Mouse (Mus musculus) forelimb bud, embryonic 11.5 days (tissue): ENCODE measurements around the gene Gemin7.

Source experiments
- DNase-seq: peaks from one replicate; pipeline ENCODE4 v3.0.0-alpha.2; 2012; ENCODE audit warnings: low read depth, low spot score

Gemin7 gene

GRCm38 (mm10) chr7:19547344-19547969, 29.9 kb downstream of the Gemin7 start:
- DNase-seq = no peak

GRCm38 (mm10) chr7:19546007-19546406, 31.4 kb downstream of the Gemin7 start:
- DNase-seq = no peak

DNA sequence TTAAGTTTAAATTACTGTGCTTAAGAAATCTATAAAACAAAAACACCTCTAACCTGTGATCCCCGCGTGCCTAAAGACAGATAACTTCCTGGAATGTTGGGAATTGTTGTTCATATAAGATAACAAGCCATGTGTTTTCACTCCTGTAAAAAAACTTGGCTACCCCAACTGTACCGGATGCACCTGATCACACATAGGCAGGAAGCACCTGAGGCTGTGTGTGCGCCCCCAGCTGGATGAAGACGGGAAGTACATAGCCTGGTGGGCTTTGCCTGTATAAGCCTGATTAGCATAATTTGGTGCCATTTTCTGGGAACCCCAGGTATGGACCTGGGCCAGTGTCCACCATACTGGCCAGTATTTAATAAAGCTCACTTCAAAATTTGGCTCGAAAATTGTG, 33.8 kb downstream of the Gemin7 start:
- DNase-seq = no peak

DNA sequence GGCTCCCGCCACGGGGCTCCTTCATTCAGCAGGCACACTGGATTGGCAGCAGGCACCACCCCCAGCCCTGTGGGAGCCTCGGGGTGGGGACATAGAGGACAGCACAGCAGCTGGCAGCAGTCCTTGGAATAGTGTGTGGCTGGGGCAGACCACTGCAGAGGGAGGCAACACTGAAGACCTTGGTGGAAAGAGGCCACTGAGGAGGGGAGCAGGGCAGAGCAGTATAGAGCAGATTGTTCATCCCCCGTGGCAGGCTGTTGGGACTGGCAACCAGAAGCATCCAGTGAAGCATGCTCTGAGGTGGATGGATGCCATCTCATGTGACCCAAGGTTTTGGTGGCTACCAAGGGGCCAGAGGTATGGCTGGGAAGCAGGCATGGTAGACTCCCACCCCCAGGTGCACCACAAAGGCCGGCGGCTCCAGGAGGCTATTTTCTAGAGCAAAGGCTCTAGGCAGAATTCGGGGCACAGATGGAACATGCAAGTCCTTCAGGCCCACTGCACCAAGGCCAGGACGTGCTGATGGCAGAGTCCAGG, 35.2 kb downstream of the Gemin7 start:
- no peak for DNase-seq

- no peak for DNase-seq
Measured at GRCm38 (mm10) chr7:19541681-19542154, 35.7 kb downstream of the Gemin7 start.

- DNase-seq = no peak
Measured at GRCm38 (mm10) chr7:19540771-19541566, 36.4 kb downstream of the Gemin7 start.

GRCm38 (mm10) chr7:19534676-19535075, 42.7 kb downstream of the Gemin7 start:
- DNase-seq = no peak

DNA sequence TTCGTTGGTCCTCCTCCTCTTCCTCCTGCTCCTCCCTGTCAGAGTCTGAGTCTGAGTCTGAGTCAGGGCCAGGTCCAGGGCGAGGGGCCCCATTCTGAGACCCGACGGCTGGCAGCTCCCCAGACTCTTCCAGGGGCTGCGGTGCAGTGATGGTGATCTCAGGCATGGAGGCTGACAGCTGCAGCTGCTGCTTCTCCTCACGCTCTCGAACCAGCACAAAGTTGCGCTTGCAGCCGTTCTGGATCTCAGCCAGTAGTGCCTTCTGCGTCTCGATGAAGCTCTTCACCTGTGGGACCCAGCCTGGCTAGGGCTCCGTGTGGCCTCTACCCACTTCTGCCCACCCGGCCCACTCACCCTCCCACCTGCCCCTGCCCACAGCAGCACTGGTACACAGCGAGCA, 45.2 kb downstream of the Gemin7 start:
- DNase-seq = no peak

GRCm38 (mm10) chr7:19531077-19531476, 46.3 kb downstream of the Gemin7 start:
- no peak for DNase-seq

DNA sequence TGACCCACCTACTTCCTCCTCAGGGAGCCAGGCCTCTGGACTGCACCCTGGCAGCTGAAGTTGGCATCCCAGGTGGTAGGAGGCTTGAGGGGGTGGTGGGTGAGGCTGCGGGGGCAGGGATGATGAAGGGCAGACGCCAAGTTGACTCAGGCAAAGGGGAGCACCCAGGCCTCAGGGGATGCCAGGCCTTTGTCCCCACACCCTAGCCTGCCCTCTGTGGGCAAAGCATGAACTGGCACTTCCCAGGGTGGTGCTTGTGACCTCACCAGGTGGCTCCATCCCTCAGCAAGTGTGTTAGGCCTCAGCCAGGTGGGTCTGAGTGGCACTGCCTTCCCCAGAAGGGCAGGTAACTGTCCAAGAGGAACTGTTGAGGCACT, 52.3 kb downstream of the Gemin7 start:
- no peak for DNase-seq

- no peak for DNase-seq
Measured at GRCm38 (mm10) chr7:19524420-19525104, 52.8 kb downstream of the Gemin7 start.

DNA sequence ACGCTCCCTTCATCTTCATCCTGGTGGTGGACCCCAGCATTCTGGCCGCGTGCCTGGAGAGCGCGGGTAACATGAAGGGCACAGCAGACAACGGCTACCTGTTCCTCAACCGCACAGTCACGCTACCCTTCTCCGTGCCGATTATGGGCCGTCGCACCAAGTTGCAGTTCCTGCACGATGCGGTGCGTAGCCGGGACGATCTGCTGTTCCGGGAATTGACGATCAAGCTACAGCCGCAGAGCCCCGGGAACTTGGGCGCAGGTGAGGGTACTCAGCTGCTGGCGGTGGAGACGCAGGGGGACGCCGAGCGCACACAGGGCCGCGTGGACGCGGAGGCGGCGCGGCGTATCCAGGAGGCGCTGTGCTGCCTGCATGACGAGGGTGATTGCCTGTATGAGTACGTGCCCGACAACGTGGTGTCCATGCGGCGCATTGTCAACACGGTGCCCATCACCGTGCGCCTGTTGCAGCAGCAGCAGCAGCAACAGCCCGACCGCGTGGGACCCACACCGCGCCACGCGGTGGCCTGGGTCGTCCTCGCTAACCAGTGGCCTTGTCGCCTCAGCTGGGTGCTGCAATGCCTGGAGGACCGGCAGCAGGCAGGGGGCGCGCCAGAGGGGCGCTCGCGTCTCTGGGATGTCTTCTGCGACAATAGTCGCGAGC, 53.5 kb downstream of the Gemin7 start:
- DNase-seq = peak; percentile 63

DNA sequence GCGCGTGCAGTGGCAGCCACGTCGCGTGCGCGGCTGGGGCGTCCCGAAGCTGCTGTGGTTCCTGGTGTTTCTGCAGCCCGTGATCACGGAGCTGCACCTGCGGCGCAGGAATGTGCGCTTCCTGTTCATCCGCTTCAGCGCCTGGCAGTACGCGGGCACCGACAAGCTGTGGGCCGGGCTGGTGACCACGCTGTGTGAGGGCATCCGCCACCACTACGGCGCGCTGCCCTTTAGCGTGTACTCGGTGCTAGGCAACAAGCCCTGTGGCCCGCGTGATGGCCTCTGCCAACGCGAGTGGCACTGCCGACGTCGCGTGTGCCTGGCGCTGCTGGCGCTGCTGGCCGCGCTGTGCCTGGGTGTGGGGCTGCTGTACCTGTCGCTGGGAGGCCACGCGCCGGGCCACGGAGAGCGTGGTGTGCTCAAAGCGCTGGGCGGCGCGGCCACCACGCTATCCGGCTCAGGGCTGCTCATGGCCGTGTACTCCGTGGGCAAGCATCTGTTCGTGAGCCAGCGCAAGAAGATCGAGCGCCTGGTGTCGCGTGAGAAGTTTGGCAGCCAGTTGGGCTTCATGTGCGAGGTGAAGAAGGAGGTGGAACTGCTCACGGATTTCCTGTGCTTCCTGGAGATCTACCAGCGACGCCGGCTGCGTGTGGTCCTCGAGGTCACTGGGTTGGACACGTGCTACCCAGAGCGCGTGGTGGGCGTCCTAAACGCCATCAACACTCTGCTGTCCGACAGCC, 54.2 kb downstream of the Gemin7 start:
- DNase-seq = no peak

DNA sequence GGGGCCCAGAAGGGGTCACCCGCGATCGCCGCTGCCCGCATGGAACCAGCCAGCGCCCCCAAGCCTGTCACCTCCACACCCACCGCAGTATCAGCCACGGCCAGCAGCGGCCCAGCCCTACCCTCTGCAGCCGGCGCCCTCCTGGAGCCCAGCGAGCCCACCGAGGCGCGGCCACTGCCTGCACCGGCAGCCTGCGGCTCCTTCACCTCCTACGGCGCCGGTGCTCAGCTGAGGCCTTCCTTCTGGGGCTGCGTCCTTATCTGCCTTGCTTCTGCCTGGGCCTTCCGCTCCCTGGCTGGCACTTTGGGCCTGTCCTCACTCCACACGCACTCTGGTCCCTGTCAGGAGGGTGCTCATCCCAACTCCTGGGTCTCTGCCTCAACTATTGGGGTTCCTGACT, 57.4 kb downstream of the Gemin7 start:
- DNase-seq = no peak

GRCm38 (mm10) chr7:19517652-19518365, 59.6 kb downstream of the Gemin7 start, which contains the start of gene Nkpd1:
Gene Nkpd1 (plus strand): TSS chr7:19517838.
- DNase-seq = no peak
